Mouse (Mus musculus): ENCODE data around the gene Cfap54.

DNA sequence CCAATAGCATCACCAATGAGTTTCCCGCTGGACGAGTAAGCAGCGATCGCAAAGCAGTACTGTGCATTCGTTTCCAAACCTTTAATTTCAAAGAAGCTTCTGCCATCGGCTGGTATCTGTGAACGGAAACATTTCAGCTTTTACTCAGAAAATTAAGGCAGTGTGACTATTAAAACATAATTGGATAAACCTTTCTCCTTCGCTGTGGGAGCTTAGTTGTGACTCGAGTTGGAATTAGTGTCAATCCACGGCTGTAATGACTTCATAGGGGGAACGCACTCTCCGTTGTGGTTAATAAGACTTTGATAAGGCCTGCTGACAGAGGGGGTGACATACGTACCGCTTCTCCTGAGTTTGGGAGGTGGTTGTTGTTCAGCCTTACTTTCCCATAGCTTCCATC lies 70.3 kb downstream of the Cfap54 start:
- TF ChIP-seq CTCF (IDR thresholded peaks at IDR 0.05; ENCODE audit: extremely low read depth, insufficient read depth, insufficient read length, insufficient replicate concordance): no peak
- TF ChIP-seq POLR2A (IDR thresholded peaks at IDR 0.05; ENCODE audit: low read depth, low read length): no peak

Measured in spleen, adult 2 months (tissue).